Mouse (Mus musculus) intestine, embryonic 15.5 days (tissue): ENCODE results near the gene Scyl1. TPM values are rescaled to one million over a fixed set of nuclear protein-coding genes. Genes with fewer than 3 reads are reported as not detected.
A peak's percentile ranks its signal among the peaks of the same experiment; 100 is the strongest.
"Not testable (repeated sequence)": the region's sequence is repeated elsewhere in the genome, so short reads cannot be mapped to it uniquely, and the experiment has no call there.

Source experiments
- ATAC-seq: fragments of 200-750 bp; cut with Nextera tagmentation; 2 replicates; pipeline ENCODE4 v1.8.0; 2017; ENCODE audit warnings: moderate TSS enrichment, moderate library complexity
- H3K27ac ChIP-seq: fragments of 300-500 bp; sonication (generic); 2 replicates; pipeline ENCODE4 v1.5.1; 2015; ENCODE audit warnings: mild to moderate bottlenecking, inconsistent platforms
- H3K27me3 ChIP-seq: fragments of 300-500 bp; sonication (generic); replicated peaks from 2 replicates; pipeline ENCODE4 v1.6.1; 2015; ENCODE audit warnings: inconsistent platforms
- H3K36me3 ChIP-seq: fragments of 300-500 bp; sonication (generic); 2 replicates; pipeline ENCODE4 v1.6.1; 2015; ENCODE audit warnings: inconsistent platforms
- H3K4me1 ChIP-seq: fragments of 300-500 bp; sonication (generic); replicated peaks from 2 replicates; pipeline ENCODE4 v1.6.1; 2015; ENCODE audit warnings: inconsistent platforms
- H3K4me2 ChIP-seq: fragments of 300-500 bp; sonication (generic); replicated peaks from 2 replicates; pipeline ENCODE4 v1.6.1; 2015; ENCODE audit warnings: mild to moderate bottlenecking, inconsistent platforms
- H3K4me3 ChIP-seq: fragments of 300-500 bp; sonication (generic); replicated peaks from 2 replicates; pipeline ENCODE4 v1.5.1; 2015; ENCODE audit warnings: inconsistent platforms
- H3K9ac ChIP-seq: fragments of 300-500 bp; sonication (generic); 2 replicates; pipeline ENCODE4 v1.6.1; 2015; ENCODE audit warnings: inconsistent platforms
- H3K9me3 ChIP-seq: fragments of 300-500 bp; sonication (generic); 2 replicates; pipeline ENCODE4 v1.6.1; 2016; ENCODE audit warnings: inconsistent platforms
- WGBS: fragments of 180-500 bp; shearing (Covaris S2); methylation state at CpG from one replicate; pipeline ENCODE4 v1.1.7; 2015; 5-methylcytosine and 5-hydroxymethylcytosine counted together
- polyA plus RNA-seq: library from polyadenylated mRNA; unstranded; fragments of >200 nt; fragmentation: Nextera tagmentation; extraction: Ambion mirVana; gene quantifications from 2 replicates; pipeline ENCODE4 v1.2.1, GENCODE M21; 2015

Scyl1 gene
- polyA plus RNA-seq, result 60.6 and 60.9 TPM in 2 replicates

GRCm38 (mm10) chr19:5770925-5771860 lies at the start of gene Scyl1:
Gene Scyl1 (minus strand): TSS chr19:5771419.
- ATAC-seq, result peak; percentile 99
- WGBS, result under 1% methylated on average over 64 of the region's 64 CpGs
- H3K9me3 ChIP-seq, result no peaks in the 10 kb centered on the region
- H3K4me3 ChIP-seq, result peak within 1 kb of the TSS; percentile 80
- peak within 1 kb of the TSS; percentile 91 for H3K9ac ChIP-seq
- H3K4me2 ChIP-seq, result peak within 1 kb of the TSS; percentile 90
- H3K36me3 ChIP-seq, result peaks cover 13% of the 10 kb centered on the region; the same call in 1 of the 2 replicates
- H3K27ac ChIP-seq, result peak within 1 kb of the TSS; percentile 79; the same call in 1 of the 2 replicates
- peaks cover 12% of the 10 kb centered on the region for H3K4me1 ChIP-seq
- H3K27me3 ChIP-seq, result no peaks in the 10 kb centered on the region

GRCm38 (mm10) chr19:5819549-5819948 lies 48.3 kb upstream of the Scyl1 start:
- Histone ChIP-seq H3K4me3 (no peak overlapping the region), H3K9ac (no peak overlapping the region), H3K4me2 (no peak overlapping the region), H3K4me1 (peaks cover 42% of the 10 kb centered on the region), H3K9me3 (no peaks in the 10 kb centered on the region), H3K27ac (no peak overlapping the region; the same call in 1 of the 2 replicates), H3K36me3 (no peaks in the 10 kb centered on the region), H3K27me3 (no peaks in the 10 kb centered on the region)
- no peak for ATAC-seq
- 42% methylated on average over 12 of the region's 12 CpGs for WGBS

GRCm38 (mm10) chr19:5818590-5818977 lies 47.4 kb upstream of the Scyl1 start:
- WGBS, result 71% methylated on average over 6 of the region's 6 CpGs
- ATAC-seq, result no peak
- no peak overlapping the region for H3K4me3 ChIP-seq
- H3K27me3 ChIP-seq, result no peaks in the 10 kb centered on the region
- 0 out of 2 replicates have a peak overlapping the region, but pooled peaks have one; percentile 18 for H3K27ac ChIP-seq
- peaks cover 34% of the 10 kb centered on the region for H3K4me1 ChIP-seq
- no peaks in the 10 kb centered on the region for H3K36me3 ChIP-seq
- no peak overlapping the region for H3K9ac ChIP-seq
- H3K9me3 ChIP-seq, result no peaks in the 10 kb centered on the region
- no peak overlapping the region for H3K4me2 ChIP-seq

GRCm38 (mm10) chr19:5817703-5818589 lies 46.7 kb upstream of the Scyl1 start:
- Histone ChIP-seq H3K27ac (peak overlapping the region; percentile 77), H3K4me2 (peak overlapping the region; percentile 58), H3K9ac (peak overlapping the region; percentile 21; the same call in 1 of the 2 replicates), H3K4me1 (peaks cover 29% of the 10 kb centered on the region), H3K36me3 (no peaks in the 10 kb centered on the region), H3K27me3 (no peaks in the 10 kb centered on the region), H3K4me3 (0 out of 2 replicates have a peak overlapping the region, but pooled peaks have one; percentile 5), H3K9me3 (no peaks in the 10 kb centered on the region)
- 20% methylated on average over 21 of the region's 21 CpGs for WGBS
- peak; percentile 75 for ATAC-seq

- Histone ChIP-seq H3K36me3 (no peaks in the 10 kb centered on the region), H3K27ac (0 out of 2 replicates have a peak overlapping the region, but pooled peaks have one; percentile 57), H3K4me2 (no peak overlapping the region), H3K4me1 (peaks cover 43% of the 10 kb centered on the region), H3K9ac (no peak overlapping the region), H3K27me3 (no peaks in the 10 kb centered on the region), H3K4me3 (no peak overlapping the region), H3K9me3 (no peaks in the 10 kb centered on the region)
- ATAC-seq, result peak; percentile 74
- WGBS, result 52% methylated on average over 4 of the region's 4 CpGs
Observed at GRCm38 (mm10) chr19:5815928-5816327, 44.7 kb upstream of the Scyl1 start.

- no peak overlapping the region for H3K27ac ChIP-seq
- H3K4me2 ChIP-seq, result no peak overlapping the region
- no peak overlapping the region for H3K4me3 ChIP-seq
- no peaks in the 10 kb centered on the region for H3K27me3 ChIP-seq
- no peaks in the 10 kb centered on the region for H3K36me3 ChIP-seq
- 63% methylated on average over 7 of the region's 7 CpGs for WGBS
- H3K4me1 ChIP-seq, result peaks cover 53% of the 10 kb centered on the region
- H3K9me3 ChIP-seq, result no peaks in the 10 kb centered on the region
- ATAC-seq, result no peak
- H3K9ac ChIP-seq, result no peak overlapping the region
Observed at GRCm38 (mm10) chr19:5815010-5815409, 43.8 kb upstream of the Scyl1 start.

- 46% methylated on average over 1 of the region's 1 CpGs for WGBS
- peaks cover 56% of the 10 kb centered on the region for H3K4me1 ChIP-seq
Observed at GRCm38 (mm10) chr19:5814048-5814447, 42.8 kb upstream of the Scyl1 start.

GRCm38 (mm10) chr19:5813567-5813966 lies 42.3 kb upstream of the Scyl1 start:
- Histone ChIP-seq H3K4me3 (no peak overlapping the region), H3K4me1 (peaks cover 58% of the 10 kb centered on the region), H3K27ac (no peak overlapping the region), H3K36me3 (no peaks in the 10 kb centered on the region), H3K27me3 (no peaks in the 10 kb centered on the region), H3K9me3 (no peaks in the 10 kb centered on the region), H3K4me2 (no peak overlapping the region), H3K9ac (no peak overlapping the region)
- 85% methylated on average over 3 of the region's 3 CpGs for WGBS
- no peak for ATAC-seq

More at GRCm38 (mm10) chr19:5814048-5814447, 42.8 kb upstream of the Scyl1 start:
- not testable (repeated sequence) for H3K36me3 ChIP-seq, H3K4me2 ChIP-seq, H3K27me3 ChIP-seq, H3K27ac ChIP-seq, H3K4me3 ChIP-seq, H3K9me3 ChIP-seq, ATAC-seq, H3K9ac ChIP-seq

GRCm38 (mm10) chr19:5811771-5812504 lies 40.7 kb upstream of the Scyl1 start:
- Histone ChIP-seq H3K9me3 (no peaks in the 10 kb centered on the region), H3K27ac (peak overlapping the region; percentile 91), H3K4me2 (peak overlapping the region; percentile 32; the same call in 1 of the 2 replicates), H3K4me3 (no peak overlapping the region), H3K4me1 (peaks cover 65% of the 10 kb centered on the region), H3K36me3 (no peaks in the 10 kb centered on the region), H3K9ac (0 out of 2 replicates have a peak overlapping the region, but pooled peaks have one; percentile 17), H3K27me3 (no peaks in the 10 kb centered on the region)
- WGBS, result 37% methylated on average over 7 of the region's 7 CpGs
- ATAC-seq, result peak; percentile 54

- H3K4me1 ChIP-seq, result peaks cover 70% of the 10 kb centered on the region
- WGBS, result 54% methylated on average over 9 of the region's 9 CpGs
- no peak overlapping the region for H3K9ac ChIP-seq
- ATAC-seq, result no peak; the same call in 1 of the 2 replicates
- H3K27me3 ChIP-seq, result no peaks in the 10 kb centered on the region
- peak overlapping the region; percentile 38 for H3K4me2 ChIP-seq
- no peaks in the 10 kb centered on the region for H3K36me3 ChIP-seq
- no peak overlapping the region for H3K4me3 ChIP-seq
- H3K9me3 ChIP-seq, result no peaks in the 10 kb centered on the region
- H3K27ac ChIP-seq, result peak overlapping the region; percentile 91
Observed at GRCm38 (mm10) chr19:5810840-5811563, 39.8 kb upstream of the Scyl1 start.
